ENCODE assay signal across 38 mouse cellular contexts in genomic region chr6:87294904-87295303, GRCm38 (mm10). TPM values are rescaled to one million over a fixed set of nuclear protein-coding genes. Genes with fewer than 3 reads are reported as not detected.
DNase-seq lines count a peak whose midpoint lies in the region; ATAC-seq and TF ChIP-seq lines count a peak whose summit lies in the region.
"Had no signal": no experiment of that assay in that cellular context is flagged by ENCODE, and none has a peak within 500 bp of the region (broad histone marks: within the 10 kb centered on the region; RNA-seq: fewer than 3 reads in every experiment).

No protein-coding gene starts in this region.

- no peaks in the 10 kb centered on the region for H3K36me3 ChIP-seq in kidney, postnatal 0 days (ENCODE audit: insufficient read depth, low read length)
- no peaks in the 10 kb centered on the region for H3K36me3 ChIP-seq in intestine, postnatal 0 days (ENCODE audit: control insufficient read depth, insufficient read depth)
- H3K36me3 ChIP-seq: forebrain, embryonic 15.5 days; liver, embryonic 12.5 days; midbrain, embryonic 13.5 days; neural tube, embryonic 13.5 days had no signal

- DNase-seq in kidney, postnatal 0 days (ENCODE audit: low spot score) = peak; percentile 21
- no peak for DNase-seq in kidney, adult 9 months
- DNase-seq in 3T3-L1 (ENCODE audit: low read depth, low spot score) (peak; percentile 57), adipocyte (ENCODE audit: low spot score) (peak; percentile 39)
- no peak for DNase-seq in heart, adult 8-10 months (ENCODE audit: low spot score)
- DNase-seq: adrenal gland, adult 8-10 months; cerebellum, adult 2 months; cerebellum, postnatal 25 days; gastrocnemius, postnatal 36 days; heart, adult 2 months; heart, postnatal 10 days; kidney, adult 2 months; kidney, postnatal 10 days; liver, postnatal 0 days; retina, postnatal 1 day; right cerebral cortex, postnatal 14 days; thymus, adult 18-20 months; thymus, postnatal 25 days had no signal

- 68% methylated on average over 3 of the region's 3 CpGs for WGBS in kidney, postnatal 0 days
- WGBS in intestine, postnatal 0 days = 36% methylated on average over 3 of the region's 3 CpGs

- H3K4me3 ChIP-seq in kidney, postnatal 0 days (replicated peaks; ENCODE audit: low read depth, low read length) = no peak overlapping the region
- no peak overlapping the region for H3K4me3 ChIP-seq in intestine, postnatal 0 days (ENCODE audit: low read depth, low read length)
- H3K4me3 ChIP-seq: embryonic facial prominence, embryonic 10.5 days; embryonic facial prominence, embryonic 15.5 days; forebrain, embryonic 15.5 days; heart, adult 2 months; heart, embryonic 13.5 days; left cerebral cortex, adult 2 months; limb, embryonic 12.5 days; liver, embryonic 12.5 days; midbrain, embryonic 13.5 days; neural tube, embryonic 13.5 days had no signal

- no peak overlapping the region for H3K4me2 ChIP-seq in kidney, postnatal 0 days (ENCODE audit: low read length)
- no peak overlapping the region for H3K4me2 ChIP-seq in intestine, postnatal 0 days (replicated peaks; ENCODE audit: low read depth)
- H3K4me2 ChIP-seq: embryonic facial prominence, embryonic 15.5 days; forebrain, embryonic 15.5 days; heart, embryonic 13.5 days; hindbrain, embryonic 14.5 days; limb, embryonic 12.5 days; liver, embryonic 12.5 days; midbrain, embryonic 13.5 days; neural tube, embryonic 13.5 days had no signal

- H3K27me3 ChIP-seq in kidney, postnatal 0 days (ENCODE audit: insufficient read depth, low read length) = no peaks in the 10 kb centered on the region
- no peaks in the 10 kb centered on the region for H3K27me3 ChIP-seq in intestine, postnatal 0 days (replicated peaks; ENCODE audit: control insufficient read depth, insufficient read depth, low read length)
- H3K27me3 ChIP-seq: embryonic facial prominence, embryonic 15.5 days; forebrain, embryonic 15.5 days; heart, embryonic 13.5 days; limb, embryonic 12.5 days; liver, embryonic 12.5 days; midbrain, embryonic 13.5 days; neural tube, embryonic 13.5 days had no signal

- no peaks in the 10 kb centered on the region for H3K9me3 ChIP-seq in kidney, postnatal 0 days (replicated peaks; ENCODE audit: low read length)
- no peaks in the 10 kb centered on the region for H3K9me3 ChIP-seq in intestine, postnatal 0 days (ENCODE audit: control insufficient read depth)
- H3K9me3 ChIP-seq: embryonic facial prominence, embryonic 10.5 days; embryonic facial prominence, embryonic 15.5 days; forebrain, embryonic 15.5 days; limb, embryonic 12.5 days; liver, embryonic 12.5 days; midbrain, embryonic 13.5 days; neural tube, embryonic 13.5 days had no signal

- no peaks in the 10 kb centered on the region for H3K4me1 ChIP-seq in kidney, postnatal 0 days (replicated peaks; ENCODE audit: insufficient read depth, low read length)
- H3K4me1 ChIP-seq in intestine, postnatal 0 days (replicated peaks; ENCODE audit: control insufficient read depth, insufficient read depth, low read length) = 0 out of 2 replicates have a peak, but pooled peaks cover 4% of the 10 kb centered on the region
- H3K4me1 ChIP-seq: embryonic facial prominence, embryonic 10.5 days; forebrain, embryonic 15.5 days; heart, embryonic 13.5 days; limb, embryonic 12.5 days; midbrain, embryonic 13.5 days had no signal

- ATAC-seq in kidney, postnatal 0 days (replicated peaks; ENCODE audit: low FRiP score, low read depth) = no peak
- ATAC-seq in intestine, postnatal 0 days = peak; percentile 73
- no peak for ATAC-seq in granulocyte monocyte progenitor cell, adult 5-6 weeks (replicated peaks; ENCODE audit: poor library complexity, severe bottlenecking)
- ATAC-seq: activated CD4-positive, CD25-positive, alpha-beta regulatory T cell, adult 4 months; CD4-positive, CD25-positive, alpha-beta regulatory T cell, adult 4 months; forebrain, embryonic 15.5 days; liver, embryonic 12.5 days; liver, postnatal 0 days; midbrain, embryonic 13.5 days had no signal

- H3K9ac ChIP-seq in kidney, postnatal 0 days (ENCODE audit: low read depth, low read length) = no peak overlapping the region
- H3K9ac ChIP-seq in intestine, postnatal 0 days (ENCODE audit: low read depth, low read length) = no peak overlapping the region
- H3K9ac ChIP-seq: embryonic facial prominence, embryonic 15.5 days; forebrain, embryonic 15.5 days; heart, embryonic 13.5 days; hindbrain, embryonic 14.5 days; limb, embryonic 12.5 days; liver, embryonic 12.5 days; liver, postnatal 0 days; midbrain, embryonic 13.5 days; neural tube, embryonic 13.5 days had no signal

- TF ChIP-seq CTCF in kidney, postnatal 0 days (IDR thresholded peaks at IDR 0.05; ENCODE audit: low read depth) = no peak
- no peak for TF ChIP-seq CTCF in intestine, postnatal 0 days (IDR thresholded peaks at IDR 0.05; ENCODE audit: low read depth)

- H3K27ac ChIP-seq in kidney, postnatal 0 days = no peak overlapping the region
- H3K27ac ChIP-seq in intestine, postnatal 0 days (ENCODE audit: low read depth, low read length) = no peak overlapping the region
- H3K27ac ChIP-seq: embryonic facial prominence, embryonic 10.5 days; embryonic facial prominence, embryonic 15.5 days; forebrain, embryonic 15.5 days; heart, adult 2 months; heart, embryonic 13.5 days; hindbrain, embryonic 14.5 days; left cerebral cortex, adult 2 months; limb, embryonic 12.5 days; liver, embryonic 12.5 days; macrophage; midbrain, embryonic 13.5 days; neural tube, embryonic 13.5 days had no signal

RNA-seq across cellular contexts. Expression of gene Antxr1, which starts 40.7 kb away (rescaled TPM):
- 5.0 and 5.2 TPM in 2 replicates for polyA plus RNA-seq in kidney, postnatal 0 days (2015; fragmentation: Nextera tagmentation; extraction: Ambion mirVana)
- 4.9 TPM in 2 replicates for polyA plus RNA-seq in intestine, postnatal 0 days (2015; fragmentation: Nextera tagmentation; extraction: Ambion mirVana)
- total RNA-seq in granulocyte monocyte progenitor cell, adult 5-6 weeks (2014; fragmentation: Nextera tagmentation) = 0.85 and 1.7 TPM in 2 replicates
- total RNA-seq in granulocyte monocyte progenitor cell, adult 5-6 weeks (2017) = 0.10 and 0.78 TPM in 2 replicates
- 1 to 10 TPM; 5.6 to 6.6 (median 6.0) TPM for total RNA-seq in heart, adult 8-10 months (2022)
- total RNA-seq: megakaryocyte-erythroid progenitor cell, adult 5-6 weeks had no signal
- polyA plus RNA-seq: CD4-positive, CD25-positive, alpha-beta regulatory T cell, adult 4 months had no signal

RNA-seq across cellular contexts. Expression of gene Gkn1, which starts 55.8 kb away (rescaled TPM):
- polyA plus RNA-seq in kidney, postnatal 0 days (2015; fragmentation: Nextera tagmentation; extraction: Ambion mirVana) = not detected in 2 replicates
- 4.7 and 30.0 TPM in 2 replicates for polyA plus RNA-seq in intestine, postnatal 0 days (2015; fragmentation: Nextera tagmentation; extraction: Ambion mirVana)
- total RNA-seq in granulocyte monocyte progenitor cell, adult 5-6 weeks (2014; fragmentation: Nextera tagmentation) = not detected in 2 replicates
- not detected in 2 replicates for total RNA-seq in granulocyte monocyte progenitor cell, adult 5-6 weeks (2017)
- total RNA-seq in heart, adult 8-10 months (2022) = not detected
- total RNA-seq: adrenal gland, adult 8-10 months; adrenal gland, postnatal 4 days; gastrocnemius, postnatal 36 days; heart, adult 2 months; heart, postnatal 10 days; hematopoietic stem cell, adult 5-6 weeks; layer of hippocampus, postnatal 10 days; megakaryocyte-erythroid progenitor cell, adult 5-6 weeks had no signal
- polyA plus RNA-seq: activated CD4-positive, CD25-positive, alpha-beta regulatory T cell, adult 4 months; CD4-positive, CD25-positive, alpha-beta regulatory T cell, adult 4 months; embryonic facial prominence, embryonic 10.5 days; forebrain, embryonic 15.5 days; heart, embryonic 13.5 days; hindbrain, embryonic 14.5 days; limb, embryonic 12.5 days; liver, embryonic 12.5 days; liver, postnatal 0 days; lung, embryonic 16.5 days; macrophage; midbrain, embryonic 13.5 days; neural tube, embryonic 13.5 days had no signal

Comparison
In these comparisons a context has a peak if more than half of its experiments do, and no peak if none do; other contexts are left out.
1. DNase-seq: peak in kidney, postnatal 0 days (single experiment), 3T3-L1 (single experiment) and adipocyte (single experiment); none in kidney, adult 9 months (single experiment) and heart, adult 8-10 months (single experiment).